Mouse (Mus musculus) heart, embryonic 16.5 days (tissue): ENCODE data around the gene Izumo2. TPM values are rescaled to one million over a fixed set of nuclear protein-coding genes. Genes with fewer than 3 reads are reported as not detected.

Experiments
- ATAC-seq: fragments of 200-750 bp; cut with Nextera tagmentation; replicated peaks from 2 replicates; pipeline ENCODE4 v1.8.0; 2017; ENCODE audit warnings: moderate number of reproducible peaks; ENCODE audit not compliant: insufficient read depth, low FRiP score; ENCODE audit errors: extremely low read depth
- H3K27ac ChIP-seq: fragments of 300-500 bp; sonication (generic); 2 replicates; pipeline ENCODE4 v1.5.1; 2014; ENCODE audit warnings: mild to moderate bottlenecking, low read length, control low read depth, moderate library complexity
- H3K27me3 ChIP-seq: fragments of 300-500 bp; sonication (generic); 2 replicates; pipeline ENCODE4 v1.6.1; 2014; ENCODE audit warnings: low read length, mixed read lengths; ENCODE audit not compliant: control insufficient read depth, insufficient read depth
- H3K36me3 ChIP-seq: fragments of 300-500 bp; sonication (generic); 2 replicates; pipeline ENCODE4 v1.6.1; 2014; ENCODE audit not compliant: control insufficient read depth, insufficient read depth
- H3K4me1 ChIP-seq: fragments of 300-500 bp; sonication (generic); 2 replicates; pipeline ENCODE4 v1.6.1; 2014; ENCODE audit warnings: low read length, mixed read lengths; ENCODE audit not compliant: control insufficient read depth, insufficient read depth
- H3K4me2 ChIP-seq: fragments of 300-500 bp; sonication (generic); 2 replicates; pipeline ENCODE4 v1.6.1; 2014; ENCODE audit warnings: low read depth, mild to moderate bottlenecking, control low read depth, low read length
- H3K4me3 ChIP-seq: fragments of 300-500 bp; sonication (generic); 2 replicates; pipeline ENCODE4 v1.5.1; 2014; ENCODE audit warnings: mild to moderate bottlenecking, control low read depth, low read length
- H3K9ac ChIP-seq: fragments of 300-500 bp; sonication (generic); 2 replicates; pipeline ENCODE4 v1.6.1; 2014; ENCODE audit warnings: low read length, control low read depth
- H3K9me3 ChIP-seq: fragments of 300-500 bp; sonication (generic); replicated peaks from 2 replicates; pipeline ENCODE4 v1.6.1; 2016; ENCODE audit warnings: low read length; ENCODE audit not compliant: control insufficient read depth
- WGBS: fragments of 180-500 bp; shearing (Covaris S2); extraction: QIAGEN DNeasy Blood & Tissue Kit; methylation state at CpG from one replicate; pipeline ENCODE4 v1.1.7; 2014; 5-methylcytosine and 5-hydroxymethylcytosine counted together
- polyA plus RNA-seq: library from polyadenylated mRNA; unstranded; fragments of >200 nt; fragmentation: Nextera tagmentation; extraction: Ambion mirVana; gene quantifications from 2 replicates; pipeline ENCODE4 v1.2.1, GENCODE M21; 2015

The Izumo2 gene
- polyA plus RNA-seq, 1 experiment from 2014 or later = not detected

DNA sequence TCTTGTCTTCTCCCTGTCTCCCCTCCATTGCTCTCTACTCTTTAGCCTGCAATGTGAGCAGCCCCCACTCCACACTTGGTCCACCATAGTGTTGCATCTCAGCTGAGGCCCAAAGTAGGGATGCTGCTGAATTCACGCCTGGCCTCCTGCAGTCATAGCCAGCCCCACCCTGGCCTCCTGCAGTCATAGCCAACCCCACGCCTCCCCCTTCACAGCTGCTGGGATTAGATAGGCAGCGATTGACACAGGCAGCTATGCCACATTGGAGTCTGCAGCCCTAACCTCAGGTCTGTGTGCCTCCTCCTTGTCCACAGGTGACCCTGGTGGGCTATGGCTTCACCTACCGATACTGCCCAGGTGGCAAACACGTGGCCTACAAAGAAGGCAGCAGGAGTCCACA, 59.6 kb downstream of the Izumo2 start:
- Histone ChIP-seq H3K4me3 (no peak overlapping the region), H3K27me3 (no peaks in the 10 kb centered on the region), H3K4me2 (no peak overlapping the region), H3K27ac (no peak overlapping the region), H3K36me3 (peaks cover 43% of the 10 kb centered on the region), H3K4me1 (no peaks in the 10 kb centered on the region), H3K9me3 (no peaks in the 10 kb centered on the region), H3K9ac (no peak overlapping the region)
- no peak for ATAC-seq
- WGBS = 77% methylated on average over 5 of the region's 5 CpGs

Other genes starting within 250 kb of the Izumo2 start
- 0.62 and 1.2 TPM in 2 replicates for gene Aspdh, start 243.4 kb upstream of the Izumo2 start, polyA plus RNA-seq
- gene Josd2, start 240.8 kb upstream of the Izumo2 start, polyA plus RNA-seq = 157 and 169 TPM in 2 replicates
- gene Emc10, start 212.2 kb upstream of the Izumo2 start, polyA plus RNA-seq = 87.9 and 88.7 TPM in 2 replicates
- 6.8 and 7.6 TPM in 2 replicates for gene Fam71e1, start 212.2 kb upstream of the Izumo2 start, polyA plus RNA-seq
- gene Mybpc2, start 184.1 kb upstream of the Izumo2 start, polyA plus RNA-seq = 4.5 and 4.6 TPM in 2 replicates
- gene Spib, start 176.7 kb upstream of the Izumo2 start, polyA plus RNA-seq = 4.0 and 5.9 TPM in 2 replicates
- 61.1 and 70.5 TPM in 2 replicates for gene Pold1, start 159.9 kb upstream of the Izumo2 start, polyA plus RNA-seq
- gene Nr1h2, start 154.8 kb upstream of the Izumo2 start, polyA plus RNA-seq = 64.3 and 73.5 TPM in 2 replicates
- 2.8 and 11.6 TPM in 2 replicates for gene Napsa, start 136.4 kb upstream of the Izumo2 start, polyA plus RNA-seq
- gene Kcnc3, start 118.1 kb upstream of the Izumo2 start, polyA plus RNA-seq = 0.08 and 0.32 TPM in 2 replicates
- 1.5 and 4.9 TPM in 2 replicates for gene Myh14, start 37.9 kb upstream of the Izumo2 start, polyA plus RNA-seq
- 35.9 and 36.5 TPM in 2 replicates for gene Vrk3, start 39.7 kb downstream of the Izumo2 start, polyA plus RNA-seq
- 0.54 and 0.80 TPM in 2 replicates for gene Zfp473, start 42.3 kb downstream of the Izumo2 start, polyA plus RNA-seq
- 79.2 and 81.5 TPM in 2 replicates for gene Nup62, start 107.3 kb downstream of the Izumo2 start, polyA plus RNA-seq
- gene Il4i1, start 107.6 kb downstream of the Izumo2 start, polyA plus RNA-seq = 2.4 and 4.6 TPM in 2 replicates
- gene Atf5, start 107.9 kb downstream of the Izumo2 start, polyA plus RNA-seq = 2.3 and 2.4 TPM in 2 replicates
- 103 and 104 TPM in 2 replicates for gene Akt1s1, start 140.2 kb downstream of the Izumo2 start, polyA plus RNA-seq
- gene Tbc1d17, start 140.3 kb downstream of the Izumo2 start, polyA plus RNA-seq = 60.5 and 62.3 TPM in 2 replicates
- gene Pnkp, start 148.4 kb downstream of the Izumo2 start, polyA plus RNA-seq = 27.7 and 28.0 TPM in 2 replicates
- gene Ptov1, start 161.0 kb downstream of the Izumo2 start, polyA plus RNA-seq = 210 and 269 TPM in 2 replicates
- 89.4 and 96.0 TPM in 2 replicates for gene Med25, start 184.0 kb downstream of the Izumo2 start, polyA plus RNA-seq
- gene Fuz, start 187.3 kb downstream of the Izumo2 start, polyA plus RNA-seq = 15.3 and 16.0 TPM in 2 replicates
- 51.8 and 52.0 TPM in 2 replicates for gene Ap2a1, start 220.8 kb downstream of the Izumo2 start, polyA plus RNA-seq
- gene Tsks, start 234.5 kb downstream of the Izumo2 start, polyA plus RNA-seq = 0.12 and 0.40 TPM in 2 replicates